Mouse (Mus musculus) brain, embryonic 14.5 days (tissue): Measurements from ENCODE around the gene Zfp697.
"Not testable (repeated sequence)": the region's sequence is repeated elsewhere in the genome, so short reads cannot be mapped to it uniquely, and the experiment has no call there.

Experiments
- CTCF ChIP-seq: fragments of 200-500 bp; IDR thresholded peaks from 2 replicates; pipeline ENCODE4 v1.5.1; 2012; ENCODE audit warnings: inconsistent platforms, mild to moderate bottlenecking, moderate library complexity, borderline replicate concordance; ENCODE audit not compliant: insufficient read depth, insufficient read length; ENCODE audit errors: extremely low read depth
- POLR2A ChIP-seq: fragments of 200-500 bp; IDR thresholded peaks from 2 replicates; pipeline ENCODE4 v1.6.1; 2012; ENCODE audit warnings: mild to moderate bottlenecking, inconsistent platforms, borderline replicate concordance; ENCODE audit not compliant: poor library complexity, insufficient read depth, insufficient read length, severe bottlenecking; ENCODE audit errors: extremely low read depth

DNA sequence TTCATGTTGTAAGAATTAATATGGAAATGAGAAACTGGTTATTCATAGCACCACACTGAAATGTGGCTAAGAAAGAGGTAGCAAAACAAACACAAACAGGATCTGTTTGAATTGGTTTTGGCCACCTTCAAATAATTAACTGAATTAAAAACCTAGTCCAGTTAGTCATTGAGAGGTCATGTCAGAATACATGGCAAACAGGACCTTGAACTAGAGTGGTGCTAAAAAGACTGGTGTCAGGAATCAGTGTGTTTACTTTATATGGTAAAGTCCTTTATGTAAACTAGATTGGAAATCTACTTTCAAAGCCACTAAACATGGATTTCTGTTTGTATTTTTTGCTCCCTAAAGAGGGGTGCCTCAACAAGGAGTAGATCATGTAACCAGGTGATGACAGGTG lies 89.2 kb downstream of the Zfp697 start:
- not testable (repeated sequence) for TF ChIP-seq CTCF, POLR2A
